Mouse (Mus musculus) skeletal muscle tissue, adult 2 months (tissue): ENCODE data around the gene Dph1.
A peak's percentile ranks its signal among the peaks of the same experiment; 100 is the strongest.
"Not testable (repeated sequence)": the region's sequence is repeated elsewhere in the genome, so short reads cannot be mapped to it uniquely, and the experiment has no call there.

Experiments used
- DNase-seq: peaks from one replicate; pipeline ENCODE4 v3.0.0-alpha.2; 2012; ENCODE audit warnings: low read depth, low spot score

The Dph1 gene

DNA sequence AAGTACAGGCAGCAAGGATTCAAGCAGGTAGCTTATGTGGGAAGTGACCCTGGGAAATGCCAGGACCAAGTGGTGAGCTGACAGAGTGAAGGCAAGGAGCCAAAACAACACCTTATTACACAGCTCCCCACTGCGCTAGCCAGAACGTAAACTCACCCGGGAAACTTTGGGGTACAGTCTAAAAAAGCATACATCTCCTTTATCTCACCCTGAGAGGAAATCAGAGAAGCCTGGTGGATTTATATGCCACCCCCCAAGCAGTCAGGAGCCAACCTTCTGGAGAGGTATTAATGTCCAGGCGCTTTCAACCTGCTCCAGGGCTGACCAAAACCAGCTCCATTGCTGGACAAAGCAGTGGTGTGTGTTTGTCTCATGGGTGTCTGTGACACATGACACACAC, 12.9 kb upstream of the Dph1 start:
- DNase-seq, result no peak

DNA sequence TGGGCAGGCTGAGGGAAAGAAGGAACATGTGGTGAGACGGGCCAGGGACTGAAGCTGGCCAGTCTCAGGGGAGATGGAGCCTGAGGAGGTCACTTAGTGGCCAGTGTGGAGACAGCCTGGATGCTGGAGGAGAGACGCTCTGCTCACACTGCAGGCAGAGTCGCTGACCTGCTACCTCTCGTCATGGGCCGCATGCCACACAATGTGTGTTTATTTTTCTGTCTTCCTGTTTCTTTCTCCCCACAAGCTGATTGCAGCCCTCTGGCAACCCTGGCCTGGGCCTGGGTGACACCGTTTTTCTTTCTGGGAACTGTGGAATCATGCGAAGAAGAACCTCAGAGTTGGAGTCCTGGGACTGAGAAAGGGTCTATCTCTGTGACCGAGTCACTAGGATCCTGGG, 10.7 kb upstream of the Dph1 start:
- DNase-seq, result no peak

DNA sequence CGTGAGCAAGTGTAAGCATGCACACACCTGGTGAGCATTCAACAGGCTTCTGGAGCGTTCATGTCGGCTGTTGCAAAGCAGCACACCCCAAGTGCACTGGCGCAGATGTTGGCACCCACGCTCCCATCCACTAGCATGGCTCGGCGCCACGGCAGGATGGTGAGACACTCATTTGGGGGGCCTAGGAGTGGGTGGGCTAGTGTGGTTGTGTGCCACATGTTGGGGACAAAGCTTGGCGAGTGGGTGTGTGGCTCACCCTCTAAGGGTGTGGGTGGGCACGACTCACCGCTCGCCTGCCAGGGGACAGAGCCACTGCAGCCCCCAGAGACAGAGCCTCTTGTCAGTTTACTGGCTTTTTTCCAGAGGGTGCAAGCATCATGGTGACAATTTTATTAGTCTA, 9.9 kb upstream of the Dph1 start:
- no peak for DNase-seq

DNA sequence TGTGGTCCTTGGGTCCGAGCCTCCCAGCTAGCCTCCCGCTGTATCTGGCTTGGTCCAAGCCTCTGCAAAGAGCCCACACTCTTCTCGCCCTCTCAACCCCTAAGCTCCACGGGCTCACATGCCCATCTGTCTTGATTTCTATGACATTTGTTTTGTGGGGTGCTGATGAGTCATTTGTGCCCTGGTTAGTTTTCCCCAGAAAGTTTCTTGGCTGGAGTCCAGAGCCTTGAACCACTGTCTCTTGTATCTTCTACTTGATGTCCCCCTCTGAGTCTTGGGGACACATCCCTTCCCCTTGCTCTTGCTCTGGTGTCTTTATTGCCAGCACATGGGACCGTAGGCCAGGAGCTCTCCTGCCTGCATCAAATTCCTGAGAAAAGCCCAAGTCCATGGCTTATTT, 8.9 kb upstream of the Dph1 start:
- no peak for DNase-seq

DNA sequence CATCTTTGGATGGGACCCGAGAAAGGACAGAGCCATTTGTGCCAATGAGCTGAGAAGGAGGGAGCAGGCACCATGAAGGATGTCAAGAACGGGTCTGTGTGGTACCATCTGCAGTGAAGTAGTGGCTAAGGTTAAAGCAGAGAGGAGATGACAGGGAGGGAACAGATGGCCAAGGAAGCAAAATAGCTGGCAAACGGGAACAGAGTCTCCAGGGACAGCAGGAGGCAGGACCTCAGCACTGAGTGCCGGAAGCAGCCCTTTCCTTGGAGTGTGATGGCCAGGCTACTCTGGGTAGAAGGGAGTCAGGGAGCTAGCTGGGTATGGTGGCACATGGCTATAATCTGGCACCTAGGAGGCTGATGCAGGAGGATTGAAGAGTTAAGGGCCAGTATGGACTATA, 7.8 kb upstream of the Dph1 start:
- no peak for DNase-seq

DNA sequence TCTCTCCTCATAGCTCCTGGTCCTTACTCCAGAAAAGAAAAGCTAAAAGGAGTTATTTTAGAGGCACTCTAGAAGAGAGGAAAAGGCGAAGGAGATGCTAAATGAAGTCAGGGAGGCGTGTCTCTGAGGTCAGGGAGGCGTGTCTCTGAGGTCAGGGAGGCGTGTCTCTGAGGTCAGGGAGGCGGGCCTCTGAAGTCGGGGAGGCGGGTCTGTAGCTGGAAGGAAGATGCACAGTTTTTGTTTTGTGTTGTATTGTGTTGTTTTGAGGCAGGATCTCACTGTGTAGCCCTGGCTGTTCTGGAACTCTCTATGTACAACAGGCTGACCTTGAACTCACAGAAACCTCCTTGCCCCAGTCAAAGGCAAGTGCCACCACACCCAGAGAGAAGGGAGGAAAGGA, 6.9 kb upstream of the Dph1 start:
- DNase-seq, result no peak

DNA sequence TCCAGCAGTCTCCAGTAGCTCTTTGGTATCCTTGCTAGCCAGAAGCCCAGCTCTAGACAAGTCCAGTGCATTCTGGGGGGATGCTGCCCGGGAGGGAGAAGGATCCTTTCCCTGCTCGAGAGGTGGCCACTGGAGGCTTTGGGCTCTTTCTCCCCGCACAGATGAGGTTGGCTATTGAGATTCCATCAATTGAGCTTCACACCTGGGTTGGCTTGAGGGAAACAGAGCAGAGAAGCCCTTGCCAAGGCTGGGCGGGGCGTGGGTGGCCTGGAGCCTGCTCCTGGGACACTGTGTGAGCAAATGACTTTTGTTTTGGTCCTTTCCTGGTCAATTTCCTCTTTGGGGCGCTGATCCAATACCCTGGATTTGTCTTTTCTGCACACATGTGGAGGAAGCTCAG, 5.1 kb upstream of the Dph1 start:
- no peak for DNase-seq

DNA sequence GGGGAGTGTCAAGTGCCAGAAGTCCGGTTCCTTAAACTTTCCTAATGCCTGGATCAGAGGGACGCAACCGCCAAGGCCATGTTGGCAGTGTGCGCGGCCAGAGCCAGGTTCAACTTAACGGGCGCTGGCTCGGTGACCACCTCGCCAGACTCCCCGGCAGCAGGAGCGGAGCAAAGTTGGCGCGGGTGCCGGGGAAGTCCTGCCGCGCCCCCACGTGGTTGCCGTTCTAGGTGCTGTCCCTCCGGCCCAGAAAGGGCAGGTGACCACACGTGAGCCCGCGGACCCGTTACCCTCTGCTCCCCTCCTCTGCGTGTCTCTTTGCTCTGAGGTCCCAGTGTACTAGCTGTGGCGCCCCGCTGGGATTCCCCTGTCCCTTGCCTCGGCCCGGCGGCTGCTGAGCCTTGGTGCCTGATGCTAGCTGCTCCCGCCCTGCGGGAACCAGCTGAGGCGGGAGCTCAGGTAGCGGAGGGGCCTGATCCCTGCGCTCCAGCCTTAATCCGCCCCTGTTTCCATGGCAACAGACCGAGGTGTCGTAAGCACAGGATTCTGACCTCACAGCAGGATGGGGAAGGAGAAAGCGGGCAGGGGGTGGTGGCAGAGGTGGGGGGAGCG, 3.9 kb upstream of the Dph1 start:
- DNase-seq, result no peak

DNA sequence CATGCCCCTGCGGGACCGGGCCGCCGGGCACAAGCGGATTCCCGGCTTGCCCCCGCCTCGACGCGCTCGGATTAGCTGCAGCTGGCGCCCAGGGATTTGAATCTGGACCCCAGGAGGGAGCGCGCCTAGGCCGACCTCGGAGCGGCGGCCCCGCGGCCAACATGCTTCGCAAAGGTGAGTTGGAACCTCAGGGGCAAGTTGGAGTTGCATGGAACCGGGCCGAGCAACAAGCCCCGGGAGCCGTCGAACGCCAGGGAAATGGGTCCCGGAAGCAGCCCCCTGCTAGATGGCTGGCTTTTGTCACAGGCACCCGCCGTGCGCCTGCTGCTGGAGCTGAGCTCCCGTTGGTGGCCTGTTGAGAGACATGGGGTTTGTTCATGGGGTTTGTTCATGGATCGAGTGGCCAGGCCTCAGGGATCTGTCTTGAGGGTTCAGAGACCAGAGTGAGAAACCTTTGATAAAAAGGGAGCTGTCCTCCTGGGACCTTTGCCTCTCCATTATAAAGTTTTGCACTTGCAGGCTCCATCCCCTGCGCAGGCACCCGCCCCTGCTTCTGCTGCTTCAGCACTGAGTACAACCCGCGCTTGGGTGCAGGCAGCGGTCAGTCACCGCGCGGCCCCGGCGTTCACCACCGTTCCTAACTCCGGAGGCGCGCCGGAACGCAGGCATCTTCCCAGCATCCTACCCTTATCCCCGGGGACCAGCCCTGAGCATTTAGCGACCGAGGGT, 3.2 kb upstream of the Dph1 start:
- no peak for DNase-seq

DNA sequence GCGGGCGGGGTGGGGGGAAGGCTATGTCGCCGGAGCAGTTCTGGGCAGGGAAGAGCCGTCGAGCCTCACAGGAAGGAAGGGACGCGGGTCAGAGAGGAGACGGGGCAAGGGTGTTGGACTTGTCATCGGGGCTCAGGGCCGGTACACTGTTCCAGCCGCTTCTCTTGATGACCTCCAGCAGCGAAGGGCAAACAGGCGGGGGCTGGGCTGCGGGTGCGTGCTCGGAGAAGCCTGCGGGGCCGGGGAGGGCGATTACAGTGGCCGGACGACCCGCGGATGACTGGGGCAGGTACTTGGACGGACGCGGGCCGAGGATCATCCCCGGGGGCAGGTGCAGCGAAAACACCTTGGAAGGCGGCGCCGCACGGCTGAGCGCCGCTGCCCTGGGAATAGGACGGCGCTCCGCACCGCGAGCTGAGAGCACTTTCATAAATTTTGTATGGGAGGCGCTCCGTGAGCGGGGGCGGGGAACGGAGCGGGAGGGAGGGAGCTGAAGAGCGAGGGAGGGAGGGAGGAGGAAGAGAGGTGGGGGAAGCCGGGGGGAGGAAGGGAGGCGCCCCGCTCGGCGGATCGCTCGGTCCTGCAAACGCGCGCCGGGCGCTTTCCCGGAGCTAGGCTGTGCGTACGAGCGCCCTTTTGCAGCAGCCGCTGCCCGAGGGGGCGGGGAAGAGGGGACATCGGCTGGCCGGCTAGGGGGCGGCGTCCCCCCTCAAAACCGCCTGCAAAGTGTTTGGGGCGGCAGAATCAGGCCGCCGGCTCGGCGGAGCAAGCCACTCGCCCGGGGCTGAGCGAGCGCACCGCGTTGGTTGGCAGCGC, 2.4 kb upstream of the Dph1 start, which contains the start of gene Rtn4rl1:
Gene Rtn4rl1 (plus strand): TSS at position 528 of the 816 bp plus-strand sequence.
- DNase-seq, result no peak

DNA sequence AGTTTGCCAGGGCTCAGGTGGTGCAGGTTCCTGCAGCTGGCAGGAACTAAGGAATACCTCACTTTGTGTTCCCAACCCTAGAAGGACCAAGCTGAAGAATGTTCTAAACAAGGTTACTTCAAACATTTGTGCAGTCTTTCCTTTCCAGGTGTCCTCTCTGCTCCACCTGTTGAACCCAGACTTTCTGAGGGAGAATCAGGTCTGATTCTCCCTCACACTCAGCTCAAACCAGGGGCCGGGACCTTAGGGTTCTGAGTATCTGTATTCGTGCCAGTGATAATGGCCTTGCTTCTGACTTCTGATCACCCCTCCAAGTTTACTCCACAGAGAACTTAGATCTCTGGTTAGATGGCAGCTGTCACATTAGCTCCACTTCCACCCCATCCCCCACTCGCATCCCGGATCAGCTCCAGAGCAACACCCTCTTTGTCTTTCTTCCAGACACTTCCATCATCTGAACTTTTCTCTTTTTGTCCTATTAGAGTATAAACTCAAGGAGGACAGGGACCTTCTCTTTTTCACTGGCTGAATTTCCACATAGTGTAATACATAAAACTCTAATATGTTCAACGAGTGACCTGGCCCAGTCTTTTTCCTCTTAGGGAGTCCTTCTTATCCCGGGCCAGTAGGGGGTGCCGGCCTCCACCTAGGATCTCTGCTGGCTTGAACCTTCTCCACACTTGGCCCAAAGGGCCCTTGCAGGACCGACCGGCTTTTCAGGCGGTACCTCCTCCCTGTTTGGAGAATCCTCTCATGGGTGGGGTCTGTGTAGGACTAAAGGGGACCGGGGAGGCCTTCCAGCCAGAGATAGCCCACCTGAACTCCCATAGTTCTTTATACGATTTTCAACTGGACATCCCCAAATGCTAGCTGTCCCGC, 1.5 kb upstream of the Dph1 start:
- peak; percentile 78 for DNase-seq

DNA sequence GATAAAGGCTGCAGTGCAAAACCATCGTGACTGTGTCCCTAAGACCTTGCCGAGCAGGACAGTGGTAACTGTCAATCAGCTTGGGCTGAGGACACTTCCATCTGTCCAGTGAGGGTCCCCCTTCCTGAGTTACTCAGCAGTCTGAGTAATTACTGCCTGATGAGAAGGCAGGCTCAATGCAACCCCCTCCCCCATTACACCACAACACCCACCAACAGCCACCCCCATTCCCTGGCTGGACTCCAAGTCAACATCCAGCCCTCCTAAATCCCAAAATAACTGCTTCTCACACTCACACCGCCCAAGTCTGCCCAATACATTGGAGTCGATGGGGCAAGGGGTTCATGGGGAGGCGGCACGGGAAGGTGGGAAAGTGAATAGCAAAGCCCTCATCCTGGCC, 800 bp upstream of the Dph1 start:
- DNase-seq, result no peak

DNA sequence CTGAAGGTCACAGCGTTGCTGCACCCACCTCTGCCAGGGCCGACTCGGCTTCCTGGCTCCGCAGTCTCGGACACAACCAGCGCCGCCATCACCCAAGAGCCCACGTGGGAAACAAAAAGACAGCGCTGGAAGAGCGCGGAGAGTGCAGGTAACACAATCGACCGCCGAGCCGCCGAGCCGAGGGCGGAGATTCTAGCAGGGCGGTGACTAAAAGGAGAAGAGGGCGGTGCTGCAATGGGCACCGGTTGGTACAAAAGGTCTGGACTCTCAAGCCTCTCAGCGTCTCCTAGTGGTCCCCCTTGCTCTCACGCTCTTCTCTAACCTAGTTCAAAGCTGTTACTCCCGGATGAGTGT, 693 bp downstream of the Dph1 start:
- DNase-seq, result peak; percentile 71

DNA sequence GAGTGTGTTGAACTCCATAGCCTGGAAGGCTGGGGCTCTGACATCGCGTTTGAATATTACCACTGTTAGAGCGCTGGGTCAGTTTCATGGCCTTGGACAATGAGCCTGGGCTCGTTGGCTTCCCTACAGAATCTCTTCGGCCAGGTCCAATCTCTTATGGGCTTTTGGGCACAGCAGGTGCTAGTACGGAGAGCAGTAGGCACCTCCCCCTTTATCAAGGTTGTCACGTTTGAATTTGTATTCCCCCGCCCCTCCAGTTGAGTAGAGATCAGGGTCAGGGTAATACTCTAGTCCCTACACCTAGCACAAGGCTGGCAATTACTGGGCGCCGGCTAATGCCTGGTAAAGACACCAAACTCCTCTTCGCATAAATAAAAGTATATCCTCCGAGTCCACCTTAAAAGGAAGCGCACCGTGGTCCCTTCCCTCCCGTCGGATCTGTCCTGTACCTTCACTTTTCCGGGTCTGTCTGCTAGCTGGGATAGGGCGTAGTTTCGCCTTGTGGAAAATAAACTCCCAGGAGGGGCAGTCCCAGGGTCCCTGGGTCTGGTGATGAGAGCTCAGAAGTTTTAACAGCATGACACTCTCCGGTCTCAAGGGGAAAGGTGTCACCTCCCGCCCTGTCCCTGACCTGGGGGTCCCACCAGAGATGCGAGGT, 1.2 kb downstream of the Dph1 start:
- DNase-seq, result no peak

DNA sequence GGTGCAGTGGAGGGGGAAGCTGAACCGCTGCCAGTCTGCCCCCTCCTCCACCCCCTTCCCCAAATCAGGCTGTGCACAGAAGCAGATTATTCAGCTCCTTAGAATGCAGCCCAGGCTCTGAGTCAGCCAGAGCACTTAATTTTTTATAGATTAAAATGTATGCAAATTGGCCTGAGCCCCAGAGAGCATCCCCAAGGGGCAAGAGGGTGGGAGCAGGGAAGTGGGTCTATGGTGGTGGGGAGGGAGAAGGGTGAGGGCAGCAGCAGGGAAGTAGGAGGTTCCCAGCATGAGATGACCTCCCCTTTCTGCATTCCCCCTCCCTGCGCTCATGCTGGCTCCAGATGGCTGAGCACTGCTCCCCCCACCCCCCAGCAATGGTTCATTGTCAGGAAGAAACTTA, 6.1 kb downstream of the Dph1 start:
- no peak for DNase-seq

DNA sequence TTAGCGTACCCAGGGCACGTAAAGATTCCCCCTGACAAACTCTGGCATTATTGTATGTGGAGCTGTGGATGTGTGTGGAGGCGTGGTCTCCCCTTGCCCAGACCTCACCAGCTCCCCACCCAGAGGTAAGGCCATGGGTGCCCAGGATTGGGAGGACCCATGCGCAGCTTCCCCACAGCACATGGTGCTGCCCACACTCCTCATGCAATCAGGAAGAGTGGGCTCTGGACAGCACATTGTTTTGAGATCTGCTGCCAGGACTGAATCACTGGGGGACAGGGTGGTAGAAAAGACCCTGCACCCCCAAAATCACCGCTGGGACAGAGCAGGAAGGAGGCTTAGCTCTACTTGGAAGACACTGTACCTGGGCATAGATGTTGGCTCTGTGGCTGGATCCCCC, 6.5 kb downstream of the Dph1 start:
- no peak for DNase-seq

DNA sequence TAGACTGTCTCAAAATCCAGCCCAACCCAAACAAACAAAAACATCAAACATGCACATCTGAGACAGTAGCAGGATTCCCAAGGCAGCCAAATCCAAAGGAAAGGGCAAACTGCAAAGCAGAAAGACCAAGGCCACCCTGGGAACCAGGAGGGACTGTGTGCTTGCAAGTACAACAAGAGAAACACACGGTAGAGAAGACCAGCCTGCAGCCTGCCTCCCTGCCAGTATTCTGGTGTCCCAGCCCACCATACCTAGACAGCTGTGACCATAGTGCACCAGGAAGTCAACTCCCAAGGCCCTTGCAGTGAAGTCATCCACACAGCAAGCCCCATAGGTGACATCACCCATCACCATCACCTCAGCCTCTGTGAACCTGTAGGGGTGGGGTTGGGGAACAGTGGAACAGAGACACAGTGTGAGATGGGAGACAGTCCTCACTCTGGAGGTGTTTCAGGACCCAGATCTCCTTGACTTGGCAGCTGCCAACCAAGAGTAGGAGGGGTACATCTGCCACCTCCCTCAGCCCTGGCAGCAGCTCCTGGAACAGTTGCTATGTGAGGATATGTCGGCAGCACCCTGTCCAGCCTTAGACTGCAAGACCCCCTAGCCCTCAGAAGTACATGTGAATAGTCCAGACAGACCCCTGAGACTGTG, 7.0 kb downstream of the Dph1 start:
- no peak for DNase-seq

DNA sequence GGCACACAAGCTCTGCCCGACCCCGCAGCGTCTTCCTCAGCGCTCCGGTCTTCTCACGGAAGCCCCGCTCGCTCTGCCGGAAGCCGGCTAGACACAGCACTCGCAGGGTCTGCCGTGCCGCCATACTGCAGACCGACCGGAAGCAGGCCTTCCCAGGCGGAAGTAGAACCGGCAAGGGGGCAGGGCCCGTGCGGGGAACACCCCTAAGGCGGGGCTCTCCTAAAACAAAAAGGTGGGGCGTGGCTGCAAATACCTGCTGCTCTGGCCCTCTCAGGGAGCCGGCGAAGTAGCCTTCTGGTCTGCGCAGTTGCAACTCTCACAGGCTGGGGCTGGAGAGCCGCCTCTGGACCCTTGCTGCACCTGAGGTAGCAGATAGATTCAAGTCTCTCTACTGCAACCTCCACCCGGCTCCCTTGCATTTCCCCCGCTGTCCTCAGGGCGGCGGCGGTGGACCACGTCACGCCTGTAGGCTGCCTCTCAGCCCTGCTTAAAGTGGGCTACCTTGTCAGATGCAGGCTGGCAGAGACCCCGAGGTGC, 12.3 kb downstream of the Dph1 start, which contains the start of gene Ovca2:
Gene Ovca2 (minus strand): TSS at position 164 of the 537 bp plus-strand sequence.
- peak; percentile 72 for DNase-seq

DNA sequence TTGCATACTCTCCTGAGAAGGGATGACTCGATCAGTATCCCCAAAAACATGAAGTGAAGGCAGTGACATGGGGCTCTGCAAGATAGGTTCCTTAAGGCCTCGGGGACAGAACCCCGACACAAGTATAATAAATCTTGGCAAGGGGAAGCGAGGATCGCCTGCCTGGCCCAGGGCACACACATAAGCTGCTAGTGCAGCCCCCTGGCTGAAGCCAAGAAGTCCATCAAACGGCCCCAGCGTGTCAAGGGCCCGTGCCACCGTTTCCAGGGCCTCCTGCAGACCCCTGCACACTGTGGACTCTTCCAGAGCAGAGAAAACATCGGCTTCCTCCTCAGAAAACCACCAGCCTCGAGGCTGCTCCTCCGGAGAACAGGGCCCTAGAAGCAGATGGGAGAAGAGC, 13.0 kb downstream of the Dph1 start:
- no peak for DNase-seq

DNA sequence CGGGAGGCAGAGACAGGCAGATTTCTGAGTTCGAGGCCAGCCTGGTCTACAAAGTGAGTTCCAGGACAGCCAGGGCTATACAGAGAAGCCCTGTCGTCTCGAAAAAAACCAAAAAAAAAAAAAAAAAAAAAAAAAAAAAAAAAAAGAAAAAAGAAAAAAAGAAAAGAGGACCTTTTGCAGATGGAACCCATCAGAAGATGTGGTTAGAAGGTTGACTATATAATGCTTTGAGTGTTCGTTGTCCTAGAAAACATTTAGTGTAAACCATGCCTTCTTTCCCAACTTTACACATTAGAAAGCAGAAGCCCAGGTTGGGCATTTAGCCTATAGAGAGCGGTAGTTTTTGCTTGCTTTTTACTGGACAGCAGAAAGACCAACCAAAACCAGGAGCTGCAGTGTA, 16.5 kb downstream of the Dph1 start:
- not testable (repeated sequence) for DNase-seq

DNA sequence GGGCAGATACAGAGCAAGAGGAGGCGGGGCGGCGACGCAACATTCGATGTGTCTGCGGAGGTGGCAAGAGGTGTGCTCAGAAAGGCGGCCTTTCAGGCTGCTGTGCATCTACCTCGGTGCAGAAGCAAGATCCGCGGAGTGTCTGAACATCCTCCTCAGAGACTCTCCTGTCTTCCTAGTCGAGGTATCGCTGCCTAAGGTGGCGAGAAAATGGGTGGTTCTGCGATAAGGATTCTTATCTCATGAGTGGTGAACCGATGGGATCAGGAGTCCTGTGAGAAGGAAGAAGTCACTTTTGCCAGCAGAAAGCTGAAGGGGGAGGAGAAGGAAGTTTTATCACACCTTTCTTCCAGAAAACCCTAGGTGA, 17.3 kb downstream of the Dph1 start:
- no peak for DNase-seq
